Mouse (Mus musculus): Measurements from ENCODE around the gene Tpr. TPM values are rescaled to one million over a fixed set of nuclear protein-coding genes. Genes with fewer than 3 reads are reported as not detected.

Gene Tpr
- total and polyA plus RNA-seq, 3 experiments: 213 to 382 (median 229) TPM

DNA sequence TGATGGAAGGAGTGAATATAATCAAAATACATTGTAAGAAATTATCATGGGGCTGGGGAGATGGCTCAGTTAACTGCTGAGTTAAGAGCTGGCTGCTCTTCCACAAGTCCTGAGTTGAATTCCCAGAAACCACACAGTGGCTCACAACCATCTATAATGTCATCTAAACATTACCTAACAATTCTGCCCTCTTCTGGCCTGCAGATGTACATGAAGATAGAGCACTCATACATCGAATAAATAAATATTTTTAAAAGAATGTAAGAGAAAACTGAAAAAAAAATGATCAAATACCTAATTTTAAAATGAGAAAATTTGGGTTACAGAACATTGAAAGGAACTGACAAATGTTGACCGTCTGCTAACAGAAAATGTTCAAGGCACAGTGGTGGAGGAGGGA lies 18.4 kb upstream of the Tpr start:
- Histone ChIP-seq H3K4me3 (ENCODE audit: control insufficient read depth in 1 of 2, insufficient read depth in 1 of 2, low read depth in 2 of 2, low read length in 2 of 2) (no peak overlapping the region), H3K27me3 (ENCODE audit: control insufficient read depth in 1 of 2, insufficient read depth in 2 of 2, low read length in 2 of 2) (no peaks in the 10 kb centered on the region), H3K4me1 (ENCODE audit: control insufficient read depth in 1 of 2, insufficient read depth in 2 of 2, low read length in 2 of 2) (no peaks in the 10 kb centered on the region; a peak in 1 of 4 replicates), H3K79me2 (ENCODE audit: control insufficient read depth, insufficient read depth, low read length, poor library complexity) (no peaks in the 10 kb centered on the region), H3K36me3 (ENCODE audit: control insufficient read depth in 1 of 2, insufficient read depth in 2 of 2, low read length in 2 of 2) (peaks cover 3 to 6% of the 10 kb centered on the region in 2 experiments; a peak in 3 of 4 replicates), H3K9ac (ENCODE audit: control insufficient read depth, low read depth, low read length, poor library complexity, severe bottlenecking) (no peak overlapping the region), H3K9me3 (replicated peaks; ENCODE audit: insufficient read depth, low read length) (no peaks in the 10 kb centered on the region), H3K27ac (ENCODE audit: control insufficient read depth, low read depth, low read length) (no peak overlapping the region)
- DNase-seq (ENCODE audit: low read depth, low spot score): no peak
- TF ChIP-seq CTCF (IDR thresholded peaks at IDR 0.05 in 2 of 3, conservative IDR thresholded peaks at IDR 0.05 in 1 of 3; ENCODE audit: control insufficient read depth in 1 of 3, insufficient read depth in 1 of 3, low read depth in 2 of 3, low read length in 3 of 3, poor library complexity in 1 of 3, severe bottlenecking in 1 of 3) (peak in 1 of 3 experiments; percentile 12; a peak in 1 of 6 replicates), ELF1 (IDR thresholded peaks at IDR 0.05; ENCODE audit: low read depth, low read length) (no peak)

DNA sequence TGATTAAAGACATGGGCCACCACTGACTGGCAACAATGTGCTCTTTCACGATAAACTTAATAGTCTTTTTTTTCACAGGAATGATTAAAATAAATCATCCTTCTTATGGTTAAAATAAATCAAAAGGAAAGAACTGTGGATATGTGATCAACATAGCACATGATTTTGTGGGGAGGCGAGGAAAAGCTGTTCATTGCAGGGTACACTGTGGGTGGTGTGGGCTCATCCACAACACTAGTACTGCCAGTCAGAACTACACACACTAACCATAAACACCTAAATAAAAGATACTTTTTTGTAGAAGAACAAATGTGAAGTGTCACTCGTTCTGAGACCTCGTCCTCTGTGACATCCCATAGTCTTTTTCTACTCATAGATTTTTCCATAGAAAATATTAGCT lies 8.5 kb upstream of the Tpr start:
- no peak overlapping the region for H3K4me3 ChIP-seq (ENCODE audit: control insufficient read depth in 1 of 2, insufficient read depth in 1 of 2, low read depth in 2 of 2, low read length in 2 of 2)
- H3K36me3 ChIP-seq (ENCODE audit: control insufficient read depth in 1 of 2, insufficient read depth in 2 of 2, low read length in 2 of 2): peaks cover 0 to 16% of the 10 kb centered on the region in 2 experiments; a peak in 2 of 4 replicates
- DNase-seq (ENCODE audit: low read depth, low spot score): no peak
- TF ChIP-seq MXI1 (IDR thresholded peaks at IDR 0.05; ENCODE audit: low read depth, low read length): no peak
- no peak for TF ChIP-seq RAD21 (IDR thresholded peaks at IDR 0.05; ENCODE audit: low read depth, low read length)
- TF ChIP-seq ZC3H11A (IDR thresholded peaks at IDR 0.05; ENCODE audit: low read depth, low read length): no peak
- no peak for TF ChIP-seq EP300 (IDR thresholded peaks at IDR 0.05; ENCODE audit: low read depth in 1 of 2, low read length in 2 of 2)
- TF ChIP-seq POLR2A (IDR thresholded peaks at IDR 0.05; ENCODE audit: control insufficient read depth in 1 of 2, insufficient read depth in 1 of 2, low read depth in 1 of 2, low read length in 2 of 2, poor library complexity in 1 of 2): no peak
- no peak for TF ChIP-seq TCF12 (IDR thresholded peaks at IDR 0.05; ENCODE audit: low read depth, low read length)
- TF ChIP-seq KAT2A (conservative IDR thresholded peaks at IDR 0.05; ENCODE audit: low read depth, low read length): no peak
- TF ChIP-seq GATA1 (IDR thresholded peaks at IDR 0.05; ENCODE audit: low read depth, low read length): no peak
- TF ChIP-seq JUND (IDR thresholded peaks at IDR 0.05; ENCODE audit: low read depth, low read length): no peak
- TF ChIP-seq ETS1 (IDR thresholded peaks at IDR 0.05; ENCODE audit: low read depth, low read length): no peak
- no peak for TF ChIP-seq GABPA (IDR thresholded peaks at IDR 0.05; ENCODE audit: low read depth, low read length)
- no peak for TF ChIP-seq E2F4 (IDR thresholded peaks at IDR 0.05; ENCODE audit: borderline replicate concordance, low read depth, low read length)
- no peak for TF ChIP-seq UBTF (IDR thresholded peaks at IDR 0.05; ENCODE audit: borderline replicate concordance, insufficient read depth, low read depth, low read length)
- no peak for TF ChIP-seq MAX (IDR thresholded peaks at IDR 0.05; ENCODE audit: low read length)
- TF ChIP-seq ZKSCAN1 (IDR thresholded peaks at IDR 0.05; ENCODE audit: low read depth, low read length): no peak
- no peak for TF ChIP-seq RCOR1 (IDR thresholded peaks at IDR 0.05; ENCODE audit: low read depth, low read length)
- no peak for TF ChIP-seq CTCF (IDR thresholded peaks at IDR 0.05 in 2 of 3, conservative IDR thresholded peaks at IDR 0.05 in 1 of 3; ENCODE audit: control insufficient read depth in 1 of 3, insufficient read depth in 1 of 3, low read depth in 2 of 3, low read length in 3 of 3, poor library complexity in 1 of 3, severe bottlenecking in 1 of 3)
- TF ChIP-seq ZMIZ1 (IDR thresholded peaks at IDR 0.05; ENCODE audit: low read depth, low read length): no peak
- no peak for TF ChIP-seq CHD2 (IDR thresholded peaks at IDR 0.05; ENCODE audit: low read length)
- no peak for TF ChIP-seq ELF1 (IDR thresholded peaks at IDR 0.05; ENCODE audit: low read depth, low read length)
- no peaks in the 10 kb centered on the region for H3K9me3 ChIP-seq (replicated peaks; ENCODE audit: insufficient read depth, low read length)
- no peaks in the 10 kb centered on the region for H3K79me2 ChIP-seq (ENCODE audit: control insufficient read depth, insufficient read depth, low read length, poor library complexity)
- no peak overlapping the region for H3K27ac ChIP-seq (ENCODE audit: control insufficient read depth, low read depth, low read length)
- no peaks in the 10 kb centered on the region for H3K4me1 ChIP-seq (ENCODE audit: control insufficient read depth in 1 of 2, insufficient read depth in 2 of 2, low read length in 2 of 2)
- no peak overlapping the region for H3K9ac ChIP-seq (ENCODE audit: control insufficient read depth, low read depth, low read length, poor library complexity, severe bottlenecking)
- H3K27me3 ChIP-seq (ENCODE audit: control insufficient read depth in 1 of 2, insufficient read depth in 2 of 2, low read length in 2 of 2): no peaks in the 10 kb centered on the region
